Mouse (Mus musculus) heart, embryonic 16.5 days (tissue): Measurements from ENCODE around the gene Ebi3. TPM values are rescaled to one million over a fixed set of nuclear protein-coding genes. Genes with fewer than 3 reads are reported as not detected.

Experiments used
- polyA plus RNA-seq: library from polyadenylated mRNA; unstranded; fragments of >200 nt; fragmentation: Nextera tagmentation; extraction: Ambion mirVana; gene quantifications from 2 replicates; pipeline ENCODE4 v1.2.1, GENCODE M21; 2015

Ebi3 gene
- polyA plus RNA-seq, 1 experiment from 2014 or later = 1.7 TPM

Other genes starting within 250 kb of the Ebi3 start
- gene Pot1b, start 240.0 kb upstream of the Ebi3 start, polyA plus RNA-seq = 4.4 and 5.7 TPM in 2 replicates
- gene Adgre4, start 202.7 kb upstream of the Ebi3 start, polyA plus RNA-seq = 0.27 and 0.58 TPM in 2 replicates
- 6.1 and 7.0 TPM in 2 replicates for gene Zfp119a, start 73.7 kb upstream of the Ebi3 start, polyA plus RNA-seq
- 9.2 and 10.1 TPM in 2 replicates for gene Zfp959, start 60.5 kb upstream of the Ebi3 start, polyA plus RNA-seq
- gene Zfp119b, start 3.1 kb upstream of the Ebi3 start, polyA plus RNA-seq = 4.9 and 6.5 TPM in 2 replicates
- gene Yju2, start 6.5 kb downstream of the Ebi3 start, polyA plus RNA-seq = 18.4 and 19.3 TPM in 2 replicates
- gene Shd, start 17.8 kb downstream of the Ebi3 start, polyA plus RNA-seq = 6.6 and 6.9 TPM in 2 replicates
- 2.3 and 3.5 TPM in 2 replicates for gene Fsd1, start 33.9 kb downstream of the Ebi3 start, polyA plus RNA-seq
- 16.6 and 17.9 TPM in 2 replicates for gene Stap2, start 52.9 kb downstream of the Ebi3 start, polyA plus RNA-seq
- 77.4 and 78.0 TPM in 2 replicates for gene Mpnd, start 53.1 kb downstream of the Ebi3 start, polyA plus RNA-seq
- 81.1 and 82.8 TPM in 2 replicates for gene Sh3gl1, start 84.0 kb downstream of the Ebi3 start, polyA plus RNA-seq
- 12.1 and 12.7 TPM in 2 replicates for gene Chaf1a, start 87.8 kb downstream of the Ebi3 start, polyA plus RNA-seq
- 44.9 and 46.2 TPM in 2 replicates for gene Ubxn6, start 122.4 kb downstream of the Ebi3 start, polyA plus RNA-seq
- 82.7 and 88.3 TPM in 2 replicates for gene Hdgfl2, start 127.0 kb downstream of the Ebi3 start, polyA plus RNA-seq
- 1.7 TPM in 2 replicates for gene Plin4, start 157.2 kb downstream of the Ebi3 start, polyA plus RNA-seq
- 1.6 and 2.7 TPM in 2 replicates for gene Plin5, start 165.0 kb downstream of the Ebi3 start, polyA plus RNA-seq
- gene Lrg1, start 169.4 kb downstream of the Ebi3 start, polyA plus RNA-seq = 2.0 and 2.4 TPM in 2 replicates
- 0.70 and 1.2 TPM in 2 replicates for gene Sema6b, start 187.7 kb downstream of the Ebi3 start, polyA plus RNA-seq
- 8.2 and 9.0 TPM in 2 replicates for gene Tnfaip8l1, start 209.8 kb downstream of the Ebi3 start, polyA plus RNA-seq
- gene Mydgf, start 231.3 kb downstream of the Ebi3 start, polyA plus RNA-seq = 69.9 and 75.1 TPM in 2 replicates